Mouse (Mus musculus) ES-Bruce4 (cell line): ENCODE measurements around the gene Adh5. TPM values are rescaled to one million over a fixed set of nuclear protein-coding genes. Genes with fewer than 3 reads are reported as not detected.

Experiments
- H3K27ac ChIP-seq: 2 replicates; pipeline ENCODE4 v1.5.1; 2012; ENCODE audit warnings: low read length, inconsistent platforms; ENCODE audit not compliant: insufficient read depth
- H3K27me3 ChIP-seq: 2 replicates; pipeline ENCODE4 v1.6.1; 2012; ENCODE audit warnings: mild to moderate bottlenecking, low read length, inconsistent platforms; ENCODE audit not compliant: control insufficient read depth, poor library complexity, insufficient read depth, severe bottlenecking
- H3K36me3 ChIP-seq: 2 replicates; pipeline ENCODE4 v1.6.1; 2012; ENCODE audit warnings: inconsistent platforms, mild to moderate bottlenecking, low read length, moderate library complexity; ENCODE audit not compliant: control insufficient read depth, poor library complexity, insufficient read depth, severe bottlenecking
- H3K4me1 ChIP-seq: one replicate; pipeline ENCODE4 v1.8.1; 2011; ENCODE audit warnings: low read length; ENCODE audit not compliant: control insufficient read depth, insufficient read depth
- H3K4me3 ChIP-seq: 2 replicates; pipeline ENCODE4 v1.5.1; 2011; ENCODE audit warnings: low read depth, mild to moderate bottlenecking, low read length
- H3K9ac ChIP-seq: 2 replicates; pipeline ENCODE4 v1.6.1; 2012; ENCODE audit warnings: low read depth, mild to moderate bottlenecking, inconsistent platforms; ENCODE audit not compliant: poor library complexity, severe bottlenecking
- H3K9me3 ChIP-seq: replicated peaks from 2 replicates; pipeline ENCODE4 v1.6.1; 2012; ENCODE audit warnings: mild to moderate bottlenecking, low read length, inconsistent platforms; ENCODE audit not compliant: control insufficient read depth, poor library complexity, insufficient read depth, severe bottlenecking
- CTCF ChIP-seq: IDR thresholded peaks from one replicate; pipeline ENCODE4 v1.8.1; 2011; ENCODE audit warnings: low read depth, low read length
- EP300 ChIP-seq: IDR thresholded peaks from 2 replicates; pipeline ENCODE4 v1.6.1; 2011; ENCODE audit warnings: low read depth, low read length; ENCODE audit not compliant: insufficient read depth
- POLR2A ChIP-seq: IDR thresholded peaks from one replicate; pipeline ENCODE4 v1.8.1; 2011; ENCODE audit warnings: low read length; ENCODE audit not compliant: insufficient read depth
- polyA plus RNA-seq: library from polyadenylated mRNA; stranded (reverse); fragments of >200 nt; gene quantifications from 2 replicates; pipeline ENCODE4 v1.2.4, GENCODE M21; 2011; ENCODE audit warnings: low read depth; ENCODE audit not compliant: missing spikeins, insufficient read depth, insufficient read length

Gene Adh5
- 242 and 250 TPM in 2 replicates for polyA plus RNA-seq

- Histone ChIP-seq H3K4me3 (peak within 1 kb of the TSS; percentile 93), H3K36me3 (peaks cover 28% of the 10 kb centered on the region), H3K27me3 (no peaks in the 10 kb centered on the region), H3K9me3 (no peaks in the 10 kb centered on the region; the same call in 1 of the 2 replicates), H3K27ac (peak within 1 kb of the TSS; percentile 49; the same call in 1 of the 2 replicates), H3K4me1 (no peaks in the 10 kb centered on the region), H3K9ac (peak within 1 kb of the TSS; percentile 79)
- TF ChIP-seq CTCF (no peak), POLR2A (peak; percentile 64), EP300 (peak; percentile 44; the same call in 1 of the 2 replicates)
Measured at GRCm38 (mm10) chr3:138442612-138443464, at the start of gene Adh5. TSS of gene Adh5 (plus strand) at chr3:138443093.

GRCm38 (mm10) chr3:138404872-138405271, 38.0 kb upstream of the Adh5 start:
- no peaks in the 10 kb centered on the region for H3K27me3 ChIP-seq
- H3K9ac ChIP-seq: no peak overlapping the region
- no peak for TF ChIP-seq POLR2A
- H3K36me3 ChIP-seq: no peaks in the 10 kb centered on the region
- no peak overlapping the region for H3K27ac ChIP-seq
- no peaks in the 10 kb centered on the region for H3K9me3 ChIP-seq
- no peak overlapping the region for H3K4me3 ChIP-seq
- H3K4me1 ChIP-seq: no peaks in the 10 kb centered on the region

GRCm38 (mm10) chr3:138405341-138405740, 37.6 kb upstream of the Adh5 start:
- Histone ChIP-seq H3K9ac (no peak overlapping the region), H3K36me3 (no peaks in the 10 kb centered on the region), H3K4me1 (no peaks in the 10 kb centered on the region), H3K4me3 (no peak overlapping the region), H3K9me3 (no peaks in the 10 kb centered on the region), H3K27me3 (no peaks in the 10 kb centered on the region), H3K27ac (no peak overlapping the region)
- no peak for TF ChIP-seq POLR2A
- TF ChIP-seq CTCF: no peak
- TF ChIP-seq EP300: no peak

- no peaks in the 10 kb centered on the region for H3K4me1 ChIP-seq
- no peaks in the 10 kb centered on the region for H3K36me3 ChIP-seq
- TF ChIP-seq POLR2A: no peak
- TF ChIP-seq CTCF: no peak
- TF ChIP-seq EP300: no peak
- no peak overlapping the region for H3K9ac ChIP-seq
- no peaks in the 10 kb centered on the region for H3K9me3 ChIP-seq
- H3K4me3 ChIP-seq: no peak overlapping the region
- H3K27ac ChIP-seq: no peak overlapping the region
- H3K27me3 ChIP-seq: no peaks in the 10 kb centered on the region
Measured at GRCm38 (mm10) chr3:138405840-138406239, 37.1 kb upstream of the Adh5 start.

GRCm38 (mm10) chr3:138407920-138408319, 35.0 kb upstream of the Adh5 start:
- Histone ChIP-seq H3K9ac (no peak overlapping the region), H3K36me3 (no peaks in the 10 kb centered on the region), H3K27me3 (no peaks in the 10 kb centered on the region), H3K4me1 (no peaks in the 10 kb centered on the region), H3K9me3 (no peaks in the 10 kb centered on the region), H3K27ac (no peak overlapping the region), H3K4me3 (no peak overlapping the region)
- TF ChIP-seq POLR2A: no peak
- no peak for TF ChIP-seq EP300
- no peak for TF ChIP-seq CTCF

- no peak overlapping the region for H3K4me3 ChIP-seq
- no peak overlapping the region for H3K27ac ChIP-seq
- TF ChIP-seq EP300: no peak
- no peak for TF ChIP-seq POLR2A
- TF ChIP-seq CTCF: no peak
Measured at GRCm38 (mm10) chr3:138409585-138409984, 33.3 kb upstream of the Adh5 start.

More at GRCm38 (mm10) chr3:138409585-138409984, 33.3 kb upstream of the Adh5 start:
- Histone ChIP-seq H3K9me3 (no peaks in the 10 kb centered on the region), H3K36me3 (no peaks in the 10 kb centered on the region), H3K27me3 (no peaks in the 10 kb centered on the region), H3K4me1 (no peaks in the 10 kb centered on the region), H3K9ac (no peak overlapping the region)
